Mouse (Mus musculus) induced T-regulatory cell, adult 2 months (primary cell): ENCODE data around the gene Nup210.
"Not testable (repeated sequence)": the region's sequence is repeated elsewhere in the genome, so short reads cannot be mapped to it uniquely, and the experiment has no call there.

Experiments used
- DNase-seq: peaks from one replicate; pipeline ENCODE4 v3.0.0-alpha.2; 2012; ENCODE audit warnings: low read depth

Nup210 gene

DNA sequence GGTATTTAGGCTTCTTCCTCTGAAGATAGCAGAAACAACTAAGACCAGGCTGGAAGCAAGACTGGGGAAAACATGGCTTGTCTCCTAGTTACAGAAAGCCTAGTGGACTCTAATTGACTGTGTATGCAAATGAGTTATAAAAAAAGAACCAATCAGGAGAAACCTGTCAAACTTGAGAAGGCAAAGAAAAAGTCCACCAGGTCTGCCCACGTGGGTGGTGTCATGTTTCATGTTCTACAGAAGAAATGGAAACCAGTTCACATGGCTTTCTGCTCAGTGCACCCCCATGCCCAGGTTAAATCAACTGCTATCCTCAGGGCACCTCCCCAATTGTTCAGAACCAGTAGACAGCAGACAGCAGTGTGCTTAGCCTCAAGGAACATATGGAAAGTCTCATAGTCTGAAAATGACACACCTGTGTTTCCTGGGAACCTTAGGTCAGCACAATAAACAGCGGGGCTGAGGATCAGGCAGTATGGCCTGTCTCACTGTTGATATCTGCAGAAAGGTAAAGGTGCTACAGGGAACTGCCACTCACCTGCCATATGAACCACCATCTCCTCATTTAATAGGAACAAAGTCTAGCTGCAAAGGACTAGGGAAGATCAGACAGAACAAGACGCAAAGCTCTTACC, 11.7 kb downstream of the Nup210 start:
- DNase-seq: peak; percentile 66

DNA sequence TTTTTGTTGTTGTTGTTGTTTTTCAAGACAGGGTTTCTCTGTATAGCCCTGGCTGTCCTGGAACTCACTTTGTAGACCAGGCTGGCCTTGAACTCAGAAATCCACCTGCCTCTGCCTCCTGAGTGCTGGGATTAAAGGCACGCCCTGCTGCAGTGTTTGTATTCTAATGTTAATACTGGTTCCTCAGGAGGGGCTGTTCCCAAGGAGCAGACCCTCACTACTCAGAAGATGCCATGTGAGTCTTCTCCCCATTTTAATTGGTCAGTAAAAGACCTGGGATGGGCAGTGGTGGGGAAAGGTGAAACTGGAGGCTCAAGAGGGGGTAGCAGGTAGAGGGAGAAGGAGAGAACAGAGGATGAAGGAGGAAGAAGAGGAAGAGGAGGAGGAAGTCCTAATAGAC, 13.2 kb downstream of the Nup210 start:
- DNase-seq: not testable (repeated sequence)

DNA sequence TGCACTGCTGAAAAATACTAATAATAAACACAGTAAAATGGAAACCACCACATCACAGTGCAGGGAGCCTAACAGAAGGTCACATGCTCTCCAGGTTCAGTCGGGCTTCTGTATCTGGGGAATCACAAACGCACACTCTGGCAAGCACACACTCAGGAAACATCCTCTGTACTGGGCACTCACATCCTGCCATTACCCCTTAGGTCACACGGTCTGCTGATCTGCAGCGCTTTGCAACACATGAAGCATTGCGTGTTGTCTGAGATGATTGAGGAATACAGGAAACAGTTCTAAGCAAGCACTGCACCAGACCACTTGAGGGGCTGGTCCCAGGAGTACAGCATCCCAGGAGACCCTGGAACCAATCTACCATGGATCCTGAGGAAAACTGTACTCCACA, 16.0 kb downstream of the Nup210 start:
- no peak for DNase-seq

DNA sequence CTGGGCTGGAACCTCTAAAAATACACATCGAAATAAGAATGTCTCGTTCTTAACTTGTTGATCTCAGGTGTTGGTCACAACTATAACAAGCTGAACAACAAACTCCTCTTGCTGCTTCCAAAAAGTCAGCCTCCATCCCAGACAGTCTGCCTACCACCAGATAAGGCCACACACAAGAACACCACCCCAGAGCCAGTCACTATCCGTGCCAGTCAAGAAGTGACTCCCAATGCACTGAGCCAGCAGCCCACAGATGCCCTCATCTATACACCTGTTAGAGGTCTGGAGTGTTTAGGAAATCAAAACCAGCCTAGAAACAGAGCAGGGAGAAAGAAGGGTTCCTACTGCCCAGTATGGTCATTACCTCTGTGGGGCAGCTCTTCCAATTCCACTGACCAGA, 18.8 kb downstream of the Nup210 start:
- DNase-seq: no peak

DNA sequence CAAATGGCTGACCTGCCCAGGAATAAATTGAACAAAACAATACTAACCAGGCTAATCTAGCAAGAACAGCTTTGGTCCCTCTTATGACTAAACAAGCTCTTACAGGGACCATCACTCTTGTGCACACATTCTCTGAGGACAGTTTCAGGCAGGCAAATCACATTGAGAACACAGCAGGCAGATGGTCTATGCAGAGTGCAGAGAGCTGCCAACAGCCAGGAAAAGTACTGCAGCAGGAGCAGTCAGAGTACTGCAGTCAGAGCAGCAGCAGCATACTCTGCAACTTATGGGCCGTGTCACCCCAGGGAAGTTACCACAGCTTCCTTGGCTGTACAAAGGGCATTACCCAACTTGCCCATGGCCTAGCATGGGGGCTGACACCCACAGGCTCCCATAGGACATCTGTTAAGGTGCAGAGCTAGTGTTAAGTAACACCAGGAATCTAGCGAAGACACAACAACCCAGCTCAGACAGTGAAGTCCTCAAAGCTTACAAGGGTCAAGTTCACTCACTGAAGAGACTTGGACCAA, 21.5 kb downstream of the Nup210 start:
- no peak for DNase-seq

DNA sequence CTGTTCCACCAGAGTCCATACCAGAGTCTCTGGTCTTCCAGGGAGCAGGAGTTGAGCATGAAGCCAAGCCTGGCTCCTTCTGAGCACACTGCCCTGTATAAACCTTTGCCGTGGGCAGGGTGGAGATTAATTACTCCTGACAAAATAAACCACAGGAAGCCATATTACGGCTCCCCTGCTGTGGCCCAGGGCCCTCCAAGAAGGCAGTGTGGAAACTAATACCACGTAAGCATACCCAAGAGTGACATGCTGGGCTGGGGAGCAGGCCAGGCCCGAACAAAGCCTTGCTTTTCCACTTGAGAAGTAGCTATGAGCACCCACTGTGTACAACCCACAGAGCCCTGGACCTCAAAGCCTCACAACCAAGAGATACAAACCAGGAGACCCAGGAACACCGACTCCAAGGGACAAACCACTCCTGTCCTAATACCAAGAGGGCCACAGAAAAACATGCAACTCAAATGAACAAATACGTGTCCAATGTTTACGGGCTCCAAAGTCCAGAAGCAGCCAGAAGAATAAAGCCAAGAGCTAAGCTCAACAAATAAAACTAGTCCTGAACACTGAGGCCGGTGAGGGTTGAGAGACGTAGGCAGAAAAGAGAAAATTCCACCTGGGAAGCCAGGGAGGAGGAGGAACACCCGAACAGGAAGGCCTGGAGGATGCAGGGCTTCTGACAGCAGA, 24.3 kb downstream of the Nup210 start:
- no peak for DNase-seq

DNA sequence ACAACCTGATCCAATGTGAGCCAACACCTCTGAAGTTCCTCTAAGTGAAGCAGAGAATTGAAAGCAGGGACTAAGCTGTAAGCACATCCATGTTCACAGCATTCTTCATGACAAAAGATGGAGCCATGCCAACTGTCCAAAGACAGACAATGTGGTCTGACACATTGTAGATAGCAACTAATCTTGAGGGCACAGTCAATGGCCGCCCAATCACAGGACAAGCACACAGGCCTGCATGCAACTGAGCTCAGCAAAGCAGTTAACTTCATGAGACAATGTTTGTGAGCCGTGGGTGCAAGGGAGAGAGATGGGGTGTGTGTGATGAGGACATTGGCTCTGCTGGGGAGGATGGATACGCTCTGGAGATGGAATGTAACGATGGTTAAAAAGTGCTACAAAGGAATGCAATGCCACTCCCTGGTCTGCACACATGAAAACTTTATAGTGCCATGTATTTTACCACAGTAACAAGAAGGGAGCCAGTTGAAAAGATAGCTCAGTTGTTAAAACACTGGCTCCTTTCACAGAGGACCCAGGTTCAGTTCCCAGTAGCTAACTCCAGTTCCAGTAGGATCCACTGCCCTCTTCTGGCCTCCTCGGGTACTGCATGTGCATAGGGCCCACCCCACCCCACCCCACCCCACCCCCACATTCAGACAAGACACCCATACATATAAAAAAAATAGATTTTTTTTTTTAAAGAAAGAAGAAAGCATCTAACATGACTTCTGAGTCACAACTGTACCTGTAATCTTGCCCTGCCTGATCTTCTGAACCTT, 31.3 kb downstream of the Nup210 start:
- peak; percentile 67 for DNase-seq

DNA sequence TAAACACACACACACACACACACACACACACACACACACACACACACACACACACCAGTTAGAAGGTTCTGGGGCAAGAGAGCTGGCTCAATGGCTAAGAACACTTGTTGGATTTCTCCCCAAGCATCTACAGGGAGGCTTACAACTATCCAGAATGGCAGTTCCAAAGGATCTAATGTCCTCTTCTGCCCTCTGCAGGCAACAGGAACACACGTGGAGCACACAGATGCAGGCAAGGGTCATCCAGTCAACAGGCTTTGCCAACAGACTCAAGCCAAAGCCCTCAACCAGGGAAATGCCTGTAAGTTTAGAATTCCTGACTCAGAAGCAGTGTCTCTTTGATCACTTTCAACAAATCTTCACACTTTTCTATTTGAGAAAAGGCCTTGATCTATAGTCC, 36.6 kb downstream of the Nup210 start:
- no peak for DNase-seq

DNA sequence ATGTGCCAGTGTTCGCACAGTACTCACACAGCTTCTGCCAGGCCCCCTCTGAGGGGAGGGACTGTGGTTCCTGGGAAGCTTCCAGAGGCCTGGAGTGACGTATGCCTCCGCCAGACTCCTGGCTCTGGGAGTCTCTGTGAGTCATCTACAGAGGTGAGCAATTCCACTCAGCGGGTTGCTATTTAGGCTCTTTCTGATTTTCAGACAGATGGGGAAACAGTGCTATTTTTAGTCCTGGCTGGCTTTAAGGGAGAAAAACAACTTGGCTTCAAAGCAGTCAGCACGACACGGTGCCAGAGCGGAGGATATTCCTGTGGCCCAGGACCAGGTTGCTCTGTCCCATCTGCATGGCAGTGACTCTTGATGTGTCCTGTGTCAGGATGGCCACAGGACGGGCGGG, 40.4 kb downstream of the Nup210 start:
- no peak for DNase-seq

DNA sequence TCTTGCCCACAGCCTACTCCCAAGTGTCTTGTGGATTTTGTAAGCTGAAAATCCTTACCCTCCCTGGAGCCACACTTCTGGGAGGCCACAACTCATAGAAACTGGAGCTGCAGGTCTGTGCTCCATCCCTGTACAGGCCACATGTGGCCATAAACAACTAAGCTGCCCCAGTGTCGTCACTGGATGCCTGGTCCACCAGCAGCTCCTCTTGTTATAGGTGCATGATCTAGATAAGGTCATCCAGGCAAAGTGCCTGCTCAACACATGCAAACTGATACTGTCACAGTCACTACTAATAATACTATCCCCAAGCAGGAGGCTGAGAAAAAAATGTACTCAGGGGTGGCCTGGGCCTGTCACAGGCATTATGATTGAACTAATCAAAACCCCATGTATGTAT, 48.1 kb downstream of the Nup210 start:
- no peak for DNase-seq

DNA sequence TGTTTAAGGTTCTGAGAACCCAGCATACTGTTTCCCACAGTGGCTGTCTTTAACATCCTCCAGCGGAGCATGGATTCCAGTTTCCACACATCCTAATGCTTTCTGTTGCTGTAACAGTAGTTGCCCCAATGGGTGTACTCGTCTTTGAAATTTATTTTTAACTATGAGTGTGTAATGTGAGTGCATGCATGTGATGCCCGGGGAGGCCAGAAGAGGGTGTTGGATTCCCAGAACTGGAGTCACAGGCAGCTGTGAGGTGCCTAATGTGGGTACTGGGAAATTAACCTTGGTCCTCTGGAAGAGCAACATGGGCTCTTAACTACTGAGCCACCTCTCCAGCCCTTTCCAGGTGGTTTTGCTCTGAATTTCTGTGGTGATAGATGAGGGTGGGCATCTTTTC, 49.6 kb downstream of the Nup210 start:
- DNase-seq: no peak

DNA sequence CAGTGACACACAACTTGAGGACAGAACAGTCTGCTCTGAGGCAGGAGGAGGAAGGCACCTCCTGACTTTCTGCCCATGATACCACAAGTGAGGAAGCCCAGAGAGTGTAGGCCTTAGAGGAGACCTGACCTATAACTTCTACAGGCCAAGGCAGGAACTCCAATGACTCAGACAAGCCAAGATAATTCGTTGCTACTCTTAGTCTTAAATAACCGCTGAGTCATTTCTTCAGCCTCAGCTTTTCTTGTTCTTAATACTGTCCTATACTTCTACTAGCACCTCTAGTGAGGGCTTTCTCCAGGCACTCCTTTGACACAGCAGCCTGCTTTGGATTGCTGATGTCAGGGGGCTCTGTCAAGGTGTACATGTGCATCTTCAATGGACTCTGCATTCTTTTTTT, 55.3 kb downstream of the Nup210 start:
- peak; percentile 20 for DNase-seq

DNA sequence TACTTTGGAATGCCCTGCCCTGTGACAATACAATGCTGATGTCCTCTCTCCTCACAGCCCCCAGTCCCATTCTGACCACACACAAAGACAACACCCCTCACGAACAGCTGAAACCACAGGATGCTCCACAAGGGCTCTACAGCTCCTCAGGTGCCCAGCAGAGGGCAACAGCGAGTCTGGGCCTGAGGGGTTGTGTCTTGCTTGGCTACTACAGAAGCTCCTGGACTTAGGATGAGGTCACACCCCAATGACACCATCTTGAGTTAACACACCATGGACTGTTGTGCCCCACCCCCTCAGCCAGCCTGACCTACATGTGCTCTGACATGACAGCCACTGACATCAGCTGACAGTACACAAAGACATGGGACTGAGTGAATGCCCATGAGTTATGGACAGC, 56.9 kb downstream of the Nup210 start:
- peak; percentile 66 for DNase-seq

DNA sequence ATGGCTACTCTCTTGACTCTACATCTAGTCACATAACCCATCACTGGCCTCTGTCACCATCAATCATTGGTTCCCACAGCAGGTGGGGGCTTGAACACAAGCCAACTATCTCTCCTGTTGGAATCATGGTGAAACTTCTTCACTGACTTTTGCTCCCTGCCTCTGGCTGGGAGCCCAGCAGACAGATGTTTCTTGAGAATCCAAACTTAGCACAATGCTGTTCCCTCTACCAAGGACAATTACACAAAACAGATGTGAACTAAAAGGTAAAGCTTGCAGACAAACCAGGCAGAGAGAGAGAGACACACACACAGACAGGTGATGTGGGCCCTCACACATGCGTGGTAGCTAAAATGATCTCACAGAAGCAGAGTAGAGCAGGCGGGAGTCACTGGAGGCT, 58.6 kb downstream of the Nup210 start:
- DNase-seq: no peak

DNA sequence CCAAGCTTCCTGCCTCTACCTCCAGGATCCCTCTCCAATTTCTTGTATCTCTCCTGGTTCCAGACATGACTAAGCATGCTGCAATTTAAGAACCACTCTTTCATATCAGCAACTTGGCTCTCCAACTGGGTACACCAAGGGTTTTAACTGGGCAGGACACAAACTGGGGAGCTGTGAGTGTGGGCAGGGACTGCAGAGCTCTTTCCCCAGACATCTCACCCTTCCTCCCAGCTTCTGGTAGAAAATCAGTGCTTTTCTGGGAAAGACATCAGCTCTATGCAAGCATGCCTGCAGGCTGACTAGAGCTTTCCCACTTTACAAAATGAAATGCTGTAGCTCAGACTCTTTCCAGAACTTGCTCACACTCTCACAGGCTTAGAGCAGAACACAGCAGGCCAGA, 60.3 kb downstream of the Nup210 start:
- no peak for DNase-seq

DNA sequence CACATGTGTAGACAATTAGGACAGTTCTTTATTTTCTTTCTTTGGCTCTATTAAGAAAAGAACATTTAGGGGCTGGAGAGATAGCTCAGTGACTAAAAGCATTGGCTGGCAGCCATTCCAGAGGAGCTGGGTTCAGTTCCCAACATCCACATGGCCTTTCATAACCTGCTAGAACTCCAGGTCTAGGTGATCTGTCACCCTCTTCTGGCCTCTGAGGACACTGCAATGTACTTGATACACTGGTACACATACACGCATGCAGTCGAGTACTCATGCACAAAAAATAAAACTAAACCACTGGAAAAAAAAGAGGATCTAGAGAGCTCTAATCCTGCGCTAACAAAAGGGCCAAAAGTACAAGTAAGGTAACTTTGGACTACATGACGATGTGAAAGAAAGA, 64.1 kb downstream of the Nup210 start:
- DNase-seq: no peak

DNA sequence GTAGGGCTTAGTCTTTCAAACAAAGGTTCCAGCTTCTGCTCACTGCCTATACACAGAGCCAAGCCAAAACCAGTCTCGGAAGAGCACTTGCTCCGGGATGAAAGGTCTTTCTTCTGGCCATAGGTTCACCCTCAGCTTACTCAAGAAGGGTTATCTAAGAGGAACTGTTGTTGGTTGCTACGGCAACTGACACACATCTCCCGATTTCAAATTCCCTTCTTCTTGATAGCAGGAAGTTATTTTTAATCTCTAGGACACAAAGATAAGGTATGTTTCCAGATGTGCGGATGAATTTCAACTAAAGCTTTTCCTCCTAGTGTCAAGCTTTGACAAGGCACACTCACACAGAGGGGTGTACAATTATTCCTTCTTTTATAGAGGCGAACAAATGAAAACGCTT, 68.6 kb downstream of the Nup210 start:
- DNase-seq: no peak

DNA sequence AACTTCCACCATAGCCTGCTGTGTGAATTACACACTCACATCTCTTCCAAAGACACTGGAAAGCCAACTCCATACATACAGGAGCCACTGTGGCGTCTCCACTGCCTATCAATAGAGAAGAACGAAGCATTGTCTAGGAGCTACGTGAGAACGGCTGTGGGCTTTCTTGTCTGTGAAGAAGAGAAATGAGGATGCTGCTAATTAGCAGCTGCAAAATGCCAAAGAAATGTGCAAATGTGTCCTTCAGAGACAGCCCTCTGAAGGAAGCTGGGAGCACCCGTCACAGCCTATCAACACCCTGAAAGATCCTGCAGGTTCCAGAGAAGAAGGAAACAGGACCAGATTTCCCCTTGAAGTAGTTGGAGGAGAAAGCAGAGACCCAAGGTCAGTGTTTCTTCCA, 69.2 kb downstream of the Nup210 start:
- DNase-seq: no peak

DNA sequence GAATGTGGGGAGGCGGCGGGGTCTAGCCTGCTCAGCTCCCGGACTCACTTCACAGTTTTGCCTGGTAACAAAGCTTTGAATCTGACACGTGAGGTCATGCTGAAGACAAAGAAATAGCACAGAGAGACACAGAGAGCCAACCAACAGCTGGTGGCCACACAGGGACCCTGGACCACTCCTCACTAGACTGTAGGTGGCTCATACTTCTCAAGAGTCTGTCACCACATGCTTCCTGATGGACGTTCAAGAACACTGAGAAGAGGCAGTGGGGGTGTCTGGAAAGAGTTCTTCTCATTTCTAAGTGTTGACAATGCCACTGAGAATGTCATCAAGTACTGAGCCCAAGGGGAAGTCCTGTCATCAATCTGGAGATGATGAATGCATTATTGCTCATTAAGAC, 70.4 kb downstream of the Nup210 start:
- no peak for DNase-seq

DNA sequence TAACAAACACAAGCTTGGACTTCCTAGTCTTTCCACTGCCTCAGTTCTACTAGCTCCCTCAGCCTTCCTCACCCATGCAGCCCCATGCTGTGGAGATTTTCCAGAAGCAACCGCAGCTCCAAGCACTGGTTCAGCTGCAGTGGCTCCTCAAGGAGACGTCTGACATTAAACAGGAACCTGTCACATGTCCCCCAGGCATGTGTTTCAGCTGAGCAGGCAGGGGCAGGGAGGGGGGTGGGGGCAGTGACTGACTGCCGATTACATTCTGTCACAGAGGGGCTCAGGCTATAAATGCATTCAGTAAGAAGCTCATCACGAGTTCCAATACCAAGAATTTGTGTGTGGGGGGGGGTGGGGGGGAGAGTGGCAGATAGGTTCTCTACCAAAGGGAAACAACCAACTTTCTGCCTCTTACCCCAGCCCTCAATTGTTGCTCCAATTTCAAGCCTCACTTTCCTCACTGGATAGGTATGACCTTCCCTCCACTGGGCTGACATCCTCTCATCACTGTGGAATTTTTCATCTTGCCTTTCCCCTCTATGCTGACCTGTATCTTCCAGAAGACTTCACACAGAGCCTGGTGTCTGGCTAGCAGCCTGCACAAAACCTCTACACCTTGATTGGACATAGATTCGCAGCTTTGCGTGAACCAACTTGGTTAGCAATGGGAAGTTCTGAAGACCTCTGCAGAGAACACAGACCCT, 71.8 kb downstream of the Nup210 start:
- no peak for DNase-seq

DNA sequence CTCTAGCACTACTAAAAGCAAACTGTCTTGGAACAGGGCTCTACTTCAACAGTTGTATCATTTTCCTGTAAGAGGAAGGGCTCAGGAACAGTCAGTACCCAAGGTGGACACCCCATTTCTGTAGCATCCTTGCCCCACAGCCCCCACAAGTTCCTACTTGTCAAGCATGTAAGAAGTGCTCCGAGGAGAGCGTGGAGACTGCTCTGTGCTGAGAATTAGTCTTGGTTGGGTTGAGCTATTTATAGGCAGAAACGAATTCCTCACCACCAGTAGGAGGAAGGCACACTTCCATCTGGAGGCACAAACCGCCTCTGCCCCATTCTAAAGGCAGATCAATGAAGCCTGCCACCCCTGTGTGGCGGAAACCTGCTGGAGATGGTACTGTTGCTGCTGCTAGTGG, 75.3 kb downstream of the Nup210 start:
- DNase-seq: no peak

DNA sequence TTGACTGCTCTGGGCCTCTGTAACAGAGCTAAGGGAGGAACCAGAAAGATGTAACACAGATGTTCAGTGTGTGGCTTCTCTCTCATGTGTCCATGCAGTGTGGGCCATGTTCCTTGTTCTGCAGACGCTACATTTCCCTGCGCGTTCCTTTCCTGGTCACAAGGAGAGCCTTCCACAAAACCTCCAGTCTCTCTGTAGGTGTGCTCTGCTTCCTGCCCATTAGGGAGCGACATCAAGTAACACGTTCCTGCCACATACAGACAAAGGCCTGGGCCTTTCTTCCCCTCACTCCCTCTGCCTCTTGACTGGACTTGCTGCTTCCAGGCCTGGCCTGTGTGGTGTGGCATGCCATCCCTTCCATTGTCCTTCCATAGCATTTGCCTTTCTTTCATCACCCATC, 88.4 kb downstream of the Nup210 start:
- DNase-seq: no peak

DNA sequence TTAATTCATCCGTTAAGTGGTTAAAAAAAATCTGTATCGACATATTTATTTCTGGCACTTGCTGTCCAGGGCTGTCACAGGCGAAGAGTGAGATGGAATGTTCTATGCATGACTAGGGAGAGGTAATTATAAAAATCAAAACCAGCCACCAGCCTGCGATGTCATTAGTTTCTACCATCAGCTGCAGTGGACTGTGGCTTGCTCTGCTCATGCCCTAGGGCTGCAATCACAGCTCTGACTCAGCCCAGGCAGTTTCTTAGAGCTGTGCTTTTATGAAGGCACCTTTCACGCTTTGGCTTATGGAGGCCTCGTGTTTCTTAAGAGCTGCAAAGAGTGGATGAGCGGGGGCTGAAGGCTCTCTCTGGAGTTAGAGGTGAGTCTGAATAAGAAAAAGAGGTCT, 95.8 kb downstream of the Nup210 start:
- DNase-seq: no peak
